Mouse (Mus musculus) limb, embryonic 14.5 days (tissue): ENCODE data around the gene Bbs4. TPM values are rescaled to one million over a fixed set of nuclear protein-coding genes. Genes with fewer than 3 reads are reported as not detected.
"Not testable (repeated sequence)": the region's sequence is repeated elsewhere in the genome, so short reads cannot be mapped to it uniquely, and the experiment has no call there.

Experiments
- ATAC-seq: fragments of 200-750 bp; cut with Nextera tagmentation; 2 replicates; pipeline ENCODE4 v1.8.0; 2017; ENCODE audit warnings: low read depth, moderate number of reproducible peaks, moderate TSS enrichment; ENCODE audit not compliant: low FRiP score
- DNase-seq: peaks from one replicate; pipeline ENCODE4 v3.0.0-alpha.2; 2015; ENCODE audit warnings: low spot score
- H3K27ac ChIP-seq: fragments of 300-500 bp; sonication (generic); replicated peaks from 2 replicates; pipeline ENCODE4 v1.5.1; 2014; ENCODE audit warnings: low read depth, mild to moderate bottlenecking, low read length, moderate library complexity, mixed read lengths
- H3K27me3 ChIP-seq: fragments of 300-500 bp; sonication (generic); 2 replicates; pipeline ENCODE4 v1.6.1; 2014; ENCODE audit warnings: low read length, mixed read lengths; ENCODE audit not compliant: control insufficient read depth, insufficient read depth
- H3K36me3 ChIP-seq: fragments of 300-500 bp; sonication (generic); 2 replicates; pipeline ENCODE4 v1.6.1; 2014; ENCODE audit warnings: mild to moderate bottlenecking, low read length, moderate library complexity, mixed read lengths; ENCODE audit not compliant: control insufficient read depth, insufficient read depth
- H3K4me1 ChIP-seq: fragments of 300-500 bp; sonication (generic); 2 replicates; pipeline ENCODE4 v1.6.1; 2014; ENCODE audit warnings: antibody characterized with exemption, low read length, mixed read lengths; ENCODE audit not compliant: control insufficient read depth, insufficient read depth
- H3K4me2 ChIP-seq: fragments of 300-500 bp; sonication (generic); replicated peaks from 2 replicates; pipeline ENCODE4 v1.6.1; 2014; ENCODE audit warnings: low read depth, mild to moderate bottlenecking, low read length, moderate library complexity; ENCODE audit not compliant: severe bottlenecking
- H3K4me3 ChIP-seq: fragments of 300-500 bp; sonication (generic); replicated peaks from 2 replicates; pipeline ENCODE4 v1.5.1; 2014; ENCODE audit warnings: low read length
- H3K9ac ChIP-seq: fragments of 300-500 bp; sonication (generic); 2 replicates; pipeline ENCODE4 v1.6.1; 2014; ENCODE audit warnings: mild to moderate bottlenecking, low read depth, low read length, moderate library complexity; ENCODE audit not compliant: severe bottlenecking
- H3K9me3 ChIP-seq: fragments of 300-500 bp; sonication (generic); 2 replicates; pipeline ENCODE4 v1.6.1; 2016; ENCODE audit warnings: low read length; ENCODE audit not compliant: control insufficient read depth
- POLR2A ChIP-seq: fragments of 200-500 bp; IDR thresholded peaks from 2 replicates; pipeline ENCODE4 v1.8.0; 2012; ENCODE audit warnings: inconsistent platforms, mild to moderate bottlenecking, moderate library complexity, borderline replicate concordance; ENCODE audit not compliant: insufficient read depth, insufficient read length; ENCODE audit errors: extremely low read depth
- WGBS: fragments of 180-500 bp; shearing (Covaris S2); extraction: QIAGEN DNeasy Blood & Tissue Kit; methylation state at CpG from one replicate; pipeline ENCODE4 v1.1.7; 2014; 5-methylcytosine and 5-hydroxymethylcytosine counted together
- polyA plus RNA-seq, 2 experiments: library from polyadenylated mRNA; depleted of rRNA in 1 of 2; stranded (reverse) in 1 of 2; unstranded in 1 of 2; fragments of >200 nt; fragmentation: Nextera tagmentation in 1 of 2; extraction: Ambion mirVana in 1 of 2; gene quantifications; 2 replicates each; pipeline versions ENCODE4 v1.2.1 to v1.2.3; 2012 to 2014

Gene Bbs4
- polyA plus RNA-seq, 2 experiments, result 11.3 to 17.8 TPM

DNA sequence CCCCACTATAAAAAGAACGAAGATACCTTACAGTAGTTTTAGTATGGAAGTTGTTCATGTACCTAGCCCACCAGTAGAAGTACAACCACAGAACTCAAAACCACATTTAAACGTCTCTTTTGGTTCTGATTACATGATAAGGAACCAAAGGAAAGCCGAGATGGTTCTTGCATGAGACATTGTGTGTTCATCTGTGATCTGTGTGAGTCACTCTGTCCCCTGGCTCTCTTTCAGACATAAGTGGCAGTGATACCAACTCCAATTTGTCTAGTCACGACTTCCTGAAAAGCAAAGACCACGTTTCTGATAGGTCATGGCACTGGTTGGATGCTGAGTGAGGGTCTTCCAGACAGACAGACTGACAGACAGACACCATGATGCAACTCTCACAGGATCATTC, 15.9 kb upstream of the Bbs4 start:
- no peaks in the 10 kb centered on the region for H3K4me1 ChIP-seq
- no peaks in the 10 kb centered on the region for H3K27me3 ChIP-seq
- H3K9ac ChIP-seq, result no peak overlapping the region
- H3K9me3 ChIP-seq, result no peaks in the 10 kb centered on the region
- no peak overlapping the region for H3K4me2 ChIP-seq
- H3K27ac ChIP-seq, result no peak overlapping the region
- ATAC-seq, result no peak
- DNase-seq, result no peak
- 80% methylated on average over 5 of the region's 5 CpGs for WGBS
- TF ChIP-seq POLR2A, result no peak
- H3K36me3 ChIP-seq, result no peaks in the 10 kb centered on the region
- no peak overlapping the region for H3K4me3 ChIP-seq

DNA sequence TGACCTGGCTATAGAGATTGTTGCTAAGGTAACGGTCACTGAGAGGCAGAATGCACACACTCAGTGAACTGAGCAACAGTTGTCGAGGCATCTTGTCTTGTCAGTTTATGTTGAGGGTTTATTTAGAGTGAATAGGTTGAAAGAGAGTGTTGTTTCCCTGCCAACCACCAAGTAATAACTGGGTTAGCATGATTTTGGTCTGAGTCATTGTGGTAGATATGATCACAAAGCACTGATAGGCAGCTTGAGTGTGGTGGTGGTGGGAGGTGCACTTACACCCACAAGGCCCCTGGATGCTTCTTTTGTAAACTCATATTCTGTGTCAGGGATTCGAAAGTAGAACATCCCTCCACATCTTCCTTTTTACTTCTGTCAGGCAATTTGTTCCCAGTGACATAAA, 7.2 kb upstream of the Bbs4 start:
- H3K27me3 ChIP-seq, H3K36me3 ChIP-seq, H3K4me1 ChIP-seq, DNase-seq, H3K27ac ChIP-seq, ATAC-seq, H3K4me2 ChIP-seq, H3K9me3 ChIP-seq, H3K4me3 ChIP-seq, H3K9ac ChIP-seq: not testable (repeated sequence)
- WGBS, result no CpG with 5 or more reads among the region's 3 CpGs

DNA sequence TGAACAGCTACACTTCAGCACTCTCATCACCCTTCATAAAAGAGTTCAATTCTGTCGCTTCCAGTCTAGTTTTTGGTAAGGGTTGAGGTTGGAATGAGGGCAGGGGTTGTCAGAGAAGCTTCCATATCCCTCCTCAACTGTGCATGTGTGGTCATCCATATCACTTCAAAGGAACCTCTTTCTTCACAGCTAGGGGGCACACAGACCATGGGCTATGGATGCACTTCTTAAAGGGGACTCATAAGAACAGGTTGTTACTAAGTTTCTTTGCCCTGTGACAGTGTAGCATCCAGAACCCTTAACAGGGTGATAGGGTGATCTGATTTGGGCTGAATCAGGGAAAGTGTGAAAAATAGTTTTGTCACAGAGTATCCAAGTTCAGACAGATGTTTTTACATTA, 4.7 kb upstream of the Bbs4 start:
- H3K27me3 ChIP-seq, H3K9me3 ChIP-seq, H3K4me2 ChIP-seq, ATAC-seq, H3K4me3 ChIP-seq, H3K36me3 ChIP-seq, H3K4me1 ChIP-seq, H3K9ac ChIP-seq, DNase-seq, H3K27ac ChIP-seq: not testable (repeated sequence)
- WGBS, result 58% methylated on average over 1 of the region's 1 CpGs

DNA sequence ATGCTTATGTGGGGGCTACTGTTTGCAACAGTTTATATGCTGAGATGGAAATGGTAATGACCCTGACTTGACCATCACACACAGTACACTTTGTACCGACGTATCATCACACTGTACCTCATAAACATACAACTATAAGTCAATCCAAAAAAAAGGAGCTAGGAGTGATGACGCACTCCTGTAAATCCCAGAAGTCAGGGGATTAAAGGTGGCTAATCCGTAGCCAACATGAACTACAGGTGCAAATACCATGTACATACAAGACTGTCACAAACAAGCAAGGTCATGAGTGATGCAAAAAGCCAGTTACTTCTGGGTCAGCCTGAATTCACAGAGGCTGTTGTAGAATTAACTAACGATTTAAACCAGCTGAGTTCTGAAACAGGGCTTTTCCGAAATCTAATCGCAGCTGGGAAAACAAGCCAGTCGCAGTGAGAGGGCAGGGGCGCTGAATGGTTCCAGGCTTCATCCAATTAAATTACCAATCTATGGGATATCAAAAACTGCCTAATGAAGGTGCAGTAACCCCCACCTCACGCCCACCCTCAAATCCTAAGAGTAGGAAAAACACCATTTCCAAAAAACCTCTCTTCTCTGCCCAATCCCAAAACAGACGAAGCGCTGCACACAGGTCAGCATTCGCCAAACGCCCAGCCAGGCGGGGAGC, 589 bp downstream of the Bbs4 start:
- Histone ChIP-seq H3K27me3 (no peaks in the 10 kb centered on the region), H3K9ac (peak overlapping the region; percentile 76), H3K36me3 (no peaks in the 10 kb centered on the region), H3K4me1 (no peaks in the 10 kb centered on the region), H3K4me2 (peak overlapping the region; percentile 57), H3K4me3 (peak overlapping the region; percentile 66), H3K9me3 (no peaks in the 10 kb centered on the region), H3K27ac (peak overlapping the region; percentile 84)
- no peak for TF ChIP-seq POLR2A
- DNase-seq, result peak; percentile 2
- whole genome bisulfite sequencing, result 10% methylated on average over 15 of the region's 15 CpGs
- ATAC-seq, result 0 out of 2 replicates have a peak, but pooled peaks have one; percentile 4

DNA sequence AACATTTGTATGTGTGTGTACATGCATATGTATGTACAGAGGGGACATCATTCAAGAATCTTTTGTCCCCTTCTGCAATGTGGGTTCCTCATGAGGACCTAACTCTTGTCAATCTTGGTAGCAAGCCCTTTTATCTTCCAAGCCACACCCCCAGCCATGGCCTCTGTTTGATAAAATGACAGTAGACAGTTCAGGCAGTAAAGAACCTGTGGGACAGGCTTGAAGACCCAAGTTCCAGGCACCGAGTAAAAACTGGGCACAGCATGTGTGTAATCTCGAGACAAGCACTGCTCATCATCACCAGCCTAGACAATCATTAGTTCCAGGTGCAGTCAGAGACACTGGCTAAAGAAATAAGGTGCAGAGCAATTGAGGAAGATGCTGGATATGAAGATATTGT, 7.1 kb downstream of the Bbs4 start:
- no peaks in the 10 kb centered on the region for H3K4me1 ChIP-seq
- ATAC-seq (no peak), DNase-seq (no peak)
- WGBS, result 54% methylated on average over 2 of the region's 2 CpGs
- no peaks in the 10 kb centered on the region for H3K9me3 ChIP-seq
- H3K9ac ChIP-seq, result no peak overlapping the region
- H3K27me3 ChIP-seq, result no peaks in the 10 kb centered on the region
- H3K4me2 ChIP-seq, result no peak overlapping the region
- no peak overlapping the region for H3K4me3 ChIP-seq
- peaks cover 5% of the 10 kb centered on the region; the same call in 1 of the 2 replicates for H3K36me3 ChIP-seq
- H3K27ac ChIP-seq, result no peak overlapping the region
- no peak for TF ChIP-seq POLR2A

DNA sequence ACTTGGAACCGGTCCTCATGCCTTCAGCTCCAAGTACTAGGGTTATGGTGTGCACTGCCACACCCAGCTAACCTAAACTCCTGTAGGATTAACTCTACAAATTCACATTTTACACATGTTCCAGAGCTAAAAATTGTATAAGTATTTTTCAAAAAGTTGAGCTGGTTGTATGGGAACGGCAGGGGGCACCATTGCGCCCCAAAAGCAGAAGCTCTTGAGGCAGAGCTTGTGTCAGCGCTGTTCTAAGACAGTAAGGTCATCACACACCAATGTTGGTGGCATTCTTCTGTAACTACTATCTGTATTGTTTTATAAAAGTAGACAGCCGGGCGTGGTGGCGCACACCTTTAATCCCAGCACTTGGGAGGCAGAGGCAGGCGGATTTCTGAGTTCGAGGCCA, 13.3 kb downstream of the Bbs4 start:
- H3K4me3 ChIP-seq, result no peak overlapping the region
- no peak for TF ChIP-seq POLR2A
- no peak overlapping the region for H3K4me2 ChIP-seq
- no peaks in the 10 kb centered on the region for H3K9me3 ChIP-seq
- peaks cover 12% of the 10 kb centered on the region; the same call in 1 of the 2 replicates for H3K36me3 ChIP-seq
- no peak for ATAC-seq
- WGBS, result 83% methylated on average over 9 of the region's 9 CpGs
- H3K9ac ChIP-seq, result no peak overlapping the region
- no peaks in the 10 kb centered on the region for H3K4me1 ChIP-seq
- no peak for DNase-seq
- H3K27ac ChIP-seq, result no peak overlapping the region
- H3K27me3 ChIP-seq, result no peaks in the 10 kb centered on the region
